Mouse (Mus musculus) hindbrain, embryonic 16.5 days (tissue): ENCODE results near the gene Gm572. TPM values are rescaled to one million over a fixed set of nuclear protein-coding genes. Genes with fewer than 3 reads are reported as not detected.

Experiments used
- ATAC-seq: fragments of 200-750 bp; cut with Nextera tagmentation; 2 replicates; pipeline ENCODE4 v1.8.0; 2017; ENCODE audit warnings: moderate TSS enrichment, moderate library complexity
- H3K27ac ChIP-seq: fragments of 300-500 bp; sonication (generic); 2 replicates; pipeline ENCODE4 v1.5.1; 2014; ENCODE audit warnings: low read depth, mild to moderate bottlenecking, control low read depth, low read length, moderate library complexity
- H3K27me3 ChIP-seq: fragments of 300-500 bp; sonication (generic); replicated peaks from 2 replicates; pipeline ENCODE4 v1.6.1; 2014; ENCODE audit warnings: low read length; ENCODE audit not compliant: control insufficient read depth, insufficient read depth
- H3K36me3 ChIP-seq: fragments of 300-500 bp; sonication (generic); 2 replicates; pipeline ENCODE4 v1.6.1; 2014; ENCODE audit warnings: mild to moderate bottlenecking, low read length, moderate library complexity, mixed read lengths; ENCODE audit not compliant: control insufficient read depth, insufficient read depth
- H3K4me1 ChIP-seq: fragments of 300-500 bp; sonication (generic); 2 replicates; pipeline ENCODE4 v1.6.1; 2014; ENCODE audit warnings: low read depth, low read length; ENCODE audit not compliant: control insufficient read depth, insufficient read depth
- H3K4me2 ChIP-seq: fragments of 300-500 bp; sonication (generic); 2 replicates; pipeline ENCODE4 v1.6.1; 2014; ENCODE audit warnings: mild to moderate bottlenecking, low read length, control low read depth, moderate library complexity
- H3K4me3 ChIP-seq: fragments of 300-500 bp; sonication (generic); 2 replicates; pipeline ENCODE4 v1.5.1; 2014; ENCODE audit warnings: mild to moderate bottlenecking, low read length, control low read depth, moderate library complexity
- H3K9ac ChIP-seq: fragments of 300-500 bp; sonication (generic); 2 replicates; pipeline ENCODE4 v1.6.1; 2014; ENCODE audit warnings: low read depth, mild to moderate bottlenecking, control low read depth, low read length, moderate library complexity
- H3K9me3 ChIP-seq: fragments of 300-500 bp; sonication (generic); 2 replicates; pipeline ENCODE4 v1.6.1; 2014; ENCODE audit warnings: mild to moderate bottlenecking, low read length, moderate library complexity; ENCODE audit not compliant: control insufficient read depth
- WGBS: fragments of 180-500 bp; shearing (Covaris S2); extraction: QIAGEN DNeasy Blood & Tissue Kit; methylation state at CpG from one replicate; pipeline ENCODE4 v1.1.7; 2014; 5-methylcytosine and 5-hydroxymethylcytosine counted together
- polyA plus RNA-seq: library from polyadenylated mRNA; unstranded; fragments of >200 nt; fragmentation: Nextera tagmentation; extraction: Ambion mirVana; gene quantifications from 2 replicates; pipeline ENCODE4 v1.2.1, GENCODE M21; 2015

The Gm572 gene
- polyA plus RNA-seq, 1 experiment from 2014 or later: not detected

GRCm38 (mm10) chr4:148682961-148683360 lies 39.8 kb downstream of the Gm572 start:
- H3K4me1 ChIP-seq: peaks cover 2% of the 10 kb centered on the region; the same call in 1 of the 2 replicates
- no peak overlapping the region for H3K4me2 ChIP-seq
- 90% methylated on average over 4 of the region's 4 CpGs for WGBS
- H3K27me3 ChIP-seq: 0 out of 2 replicates have a peak, but pooled peaks cover 2% of the 10 kb centered on the region
- no peaks in the 10 kb centered on the region for H3K36me3 ChIP-seq
- ATAC-seq: no peak
- no peak overlapping the region for H3K27ac ChIP-seq
- no peaks in the 10 kb centered on the region for H3K9me3 ChIP-seq
- no peak overlapping the region for H3K4me3 ChIP-seq
- H3K9ac ChIP-seq: no peak overlapping the region

- Histone ChIP-seq H3K27me3 (0 out of 2 replicates have a peak, but pooled peaks cover 2% of the 10 kb centered on the region), H3K4me2 (no peak overlapping the region), H3K36me3 (no peaks in the 10 kb centered on the region), H3K4me3 (no peak overlapping the region), H3K9ac (no peak overlapping the region), H3K27ac (no peak overlapping the region), H3K9me3 (no peaks in the 10 kb centered on the region), H3K4me1 (peaks cover 2% of the 10 kb centered on the region; the same call in 1 of the 2 replicates)
- ATAC-seq: no peak
- WGBS: 76% methylated on average over 13 of the region's 13 CpGs
Measured at GRCm38 (mm10) chr4:148683539-148683938, 40.4 kb downstream of the Gm572 start.

- H3K27ac ChIP-seq: no peak overlapping the region
- no peak overlapping the region for H3K4me3 ChIP-seq
- no peak for ATAC-seq
- H3K9me3 ChIP-seq: no peaks in the 10 kb centered on the region
- H3K4me1 ChIP-seq: no peaks in the 10 kb centered on the region
- 32% methylated on average over 14 of the region's 14 CpGs for WGBS
- no peak overlapping the region for H3K4me2 ChIP-seq
- no peak overlapping the region for H3K9ac ChIP-seq
- no peaks in the 10 kb centered on the region for H3K36me3 ChIP-seq
- no peaks in the 10 kb centered on the region for H3K27me3 ChIP-seq
Measured at GRCm38 (mm10) chr4:148686491-148686941, 43.4 kb downstream of the Gm572 start.

- no peaks in the 10 kb centered on the region for H3K27me3 ChIP-seq
- no peak for ATAC-seq
- 95% methylated on average over 2 of the region's 2 CpGs for WGBS
- H3K4me1 ChIP-seq: no peaks in the 10 kb centered on the region
- H3K4me3 ChIP-seq: no peak overlapping the region
- H3K4me2 ChIP-seq: no peak overlapping the region
- no peak overlapping the region for H3K9ac ChIP-seq
- H3K27ac ChIP-seq: no peak overlapping the region
- H3K36me3 ChIP-seq: no peaks in the 10 kb centered on the region
- no peaks in the 10 kb centered on the region for H3K9me3 ChIP-seq
Measured at GRCm38 (mm10) chr4:148688091-148688490, 45.0 kb downstream of the Gm572 start.

GRCm38 (mm10) chr4:148691185-148691584 lies 48.1 kb downstream of the Gm572 start:
- H3K27ac ChIP-seq: no peak overlapping the region
- H3K4me3 ChIP-seq: no peak overlapping the region
- H3K36me3 ChIP-seq: no peaks in the 10 kb centered on the region
- no peaks in the 10 kb centered on the region for H3K27me3 ChIP-seq
- H3K4me1 ChIP-seq: no peaks in the 10 kb centered on the region
- WGBS: 75% methylated on average over 4 of the region's 4 CpGs
- no peaks in the 10 kb centered on the region for H3K9me3 ChIP-seq
- no peak for ATAC-seq
- H3K9ac ChIP-seq: no peak overlapping the region
- no peak overlapping the region for H3K4me2 ChIP-seq

GRCm38 (mm10) chr4:148693417-148693959 lies 50.4 kb downstream of the Gm572 start:
- Histone ChIP-seq H3K36me3 (no peaks in the 10 kb centered on the region), H3K4me3 (no peak overlapping the region), H3K4me2 (no peak overlapping the region), H3K27me3 (no peaks in the 10 kb centered on the region), H3K27ac (no peak overlapping the region), H3K9ac (no peak overlapping the region), H3K4me1 (no peaks in the 10 kb centered on the region), H3K9me3 (no peaks in the 10 kb centered on the region)
- no peak for ATAC-seq
- 91% methylated on average over 7 of the region's 7 CpGs for WGBS

- H3K27ac ChIP-seq: no peak overlapping the region
- no peak for ATAC-seq
- 43% methylated on average over 3 of the region's 3 CpGs for WGBS
- no peaks in the 10 kb centered on the region for H3K36me3 ChIP-seq
- no peaks in the 10 kb centered on the region for H3K4me1 ChIP-seq
- no peaks in the 10 kb centered on the region for H3K9me3 ChIP-seq
- no peak overlapping the region for H3K4me3 ChIP-seq
- 0 out of 2 replicates have a peak, but pooled peaks cover 5% of the 10 kb centered on the region for H3K27me3 ChIP-seq
- H3K4me2 ChIP-seq: no peak overlapping the region
- no peak overlapping the region for H3K9ac ChIP-seq
Measured at GRCm38 (mm10) chr4:148704756-148705155, 61.6 kb downstream of the Gm572 start.

GRCm38 (mm10) chr4:148708836-148709235 lies 65.7 kb downstream of the Gm572 start:
- Histone ChIP-seq H3K4me3 (no peak overlapping the region), H3K27me3 (0 out of 2 replicates have a peak, but pooled peaks cover 4% of the 10 kb centered on the region), H3K9ac (no peak overlapping the region), H3K9me3 (no peaks in the 10 kb centered on the region), H3K27ac (no peak overlapping the region), H3K4me1 (peaks cover 9% of the 10 kb centered on the region), H3K36me3 (no peaks in the 10 kb centered on the region), H3K4me2 (no peak overlapping the region)
- WGBS: 56% methylated on average over 11 of the region's 11 CpGs
- no peak for ATAC-seq

- Histone ChIP-seq H3K9ac (no peak overlapping the region), H3K27ac (no peak overlapping the region), H3K4me1 (peaks cover 9% of the 10 kb centered on the region), H3K4me3 (no peak overlapping the region), H3K4me2 (no peak overlapping the region), H3K36me3 (no peaks in the 10 kb centered on the region), H3K27me3 (0 out of 2 replicates have a peak, but pooled peaks cover 4% of the 10 kb centered on the region), H3K9me3 (no peaks in the 10 kb centered on the region)
- ATAC-seq: no peak
- 49% methylated on average over 2 of the region's 2 CpGs for WGBS
Measured at GRCm38 (mm10) chr4:148710446-148710845, 67.3 kb downstream of the Gm572 start.
